Mouse (Mus musculus) retina, adult 2 months (tissue): ENCODE results near the gene Metrn.

ENCODE experiments used
- DNase-seq: peaks from one replicate; pipeline ENCODE4 v3.0.0-alpha.2; 2012; ENCODE audit warnings: low read depth, low spot score

Metrn gene

DNA sequence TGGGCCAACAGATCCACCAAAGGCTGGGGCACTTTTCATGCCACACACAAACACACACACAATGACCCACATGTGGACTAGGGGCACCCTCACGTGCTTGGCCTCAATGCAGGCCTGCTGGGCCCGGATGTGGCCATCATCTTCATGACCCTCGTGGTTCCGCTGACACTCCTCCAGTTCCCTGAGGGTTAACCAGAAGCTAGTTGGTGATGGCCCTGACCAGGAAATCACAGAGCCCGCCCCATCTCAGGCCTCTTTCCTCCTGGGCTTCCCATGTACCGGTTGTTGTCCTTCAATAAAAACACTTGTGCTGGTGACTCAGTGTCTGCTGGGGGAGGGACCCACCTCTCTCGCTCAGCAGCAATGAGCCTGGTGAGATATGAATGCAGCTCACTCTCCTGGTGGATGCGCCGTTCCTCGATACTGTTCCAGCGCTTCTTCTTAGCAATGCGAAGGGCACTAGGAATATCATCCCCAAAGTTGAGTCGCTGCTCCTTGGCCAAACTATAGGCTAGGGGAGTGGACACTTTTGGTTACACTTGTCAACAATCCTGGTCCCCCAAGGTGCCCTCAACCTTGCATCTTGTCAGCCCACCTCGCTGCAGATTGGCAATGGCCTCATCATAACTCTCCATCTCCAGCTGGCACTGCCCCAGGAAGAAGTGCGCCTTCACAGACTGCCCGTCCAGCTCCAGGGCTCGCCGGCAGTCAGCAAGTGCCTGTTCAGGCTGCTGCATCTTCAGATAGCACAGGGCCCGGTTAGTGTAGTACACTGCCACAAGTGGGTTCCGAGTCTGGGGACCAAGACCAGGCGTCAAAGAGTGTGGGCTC is 34.7 kb upstream of the Metrn start:
- no peak for DNase-seq

GRCm38 (mm10) chr17:25830806-25831431 is 34.0 kb upstream of the Metrn start:
- DNase-seq, result no peak

GRCm38 (mm10) chr17:25830200-25830753 is 33.3 kb upstream of the Metrn start:
- no peak for DNase-seq

- no peak for DNase-seq
Observed at GRCm38 (mm10) chr17:25829558-25830017, 32.7 kb upstream of the Metrn start.

- DNase-seq, result peak; percentile 68
Observed at GRCm38 (mm10) chr17:25828712-25829557, 32.0 kb upstream of the Metrn start, which contains the start of gene Jmjd8. Gene Jmjd8, plus strand, starts transcription at chr17:25828867.

- DNase-seq, result no peak
Observed at GRCm38 (mm10) chr17:25828223-25828594, 31.3 kb upstream of the Metrn start.

- DNase-seq, result no peak
Observed at GRCm38 (mm10) chr17:25827546-25828222, 30.7 kb upstream of the Metrn start.

- no peak for DNase-seq
Observed at GRCm38 (mm10) chr17:25827011-25827410, 30.1 kb upstream of the Metrn start.

DNA sequence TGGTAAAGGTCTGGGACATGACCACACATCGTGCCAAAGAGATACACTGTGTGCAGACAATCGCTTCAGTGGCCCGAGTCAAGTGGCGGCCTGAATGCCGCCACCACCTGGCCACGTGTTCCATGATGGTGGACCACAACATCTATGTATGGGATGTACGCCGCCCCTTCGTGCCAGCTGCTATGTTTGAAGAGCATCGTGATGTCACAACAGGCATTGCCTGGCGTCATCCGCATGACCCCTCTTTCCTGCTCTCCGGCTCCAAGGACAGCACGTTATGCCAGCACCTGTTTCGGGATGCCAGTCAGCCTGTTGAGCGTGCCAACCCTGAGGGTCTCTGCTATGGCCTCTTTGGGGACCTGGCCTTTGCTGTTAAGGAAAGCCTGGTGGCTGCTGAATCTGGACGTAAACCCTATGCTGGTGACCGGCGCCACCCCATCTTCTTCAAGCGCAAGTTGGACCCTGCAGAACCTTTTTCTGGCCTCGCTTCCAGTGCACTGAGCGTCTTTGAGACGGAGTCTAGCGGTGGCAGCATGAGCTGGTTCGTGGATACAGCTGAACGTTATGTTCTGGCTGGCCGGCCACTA is 29.1 kb upstream of the Metrn start:
- no peak for DNase-seq

- DNase-seq, result no peak
Observed at GRCm38 (mm10) chr17:25825311-25825710, 28.4 kb upstream of the Metrn start.

- no peak for DNase-seq
Observed at GRCm38 (mm10) chr17:25824362-25825142, 27.6 kb upstream of the Metrn start.

GRCm38 (mm10) chr17:25823452-25823851 is 26.5 kb upstream of the Metrn start, which contains the start of gene Wdr24:
Gene Wdr24, plus strand, starts transcription at chr17:25823627.
- peak; percentile 83 for DNase-seq

DNA sequence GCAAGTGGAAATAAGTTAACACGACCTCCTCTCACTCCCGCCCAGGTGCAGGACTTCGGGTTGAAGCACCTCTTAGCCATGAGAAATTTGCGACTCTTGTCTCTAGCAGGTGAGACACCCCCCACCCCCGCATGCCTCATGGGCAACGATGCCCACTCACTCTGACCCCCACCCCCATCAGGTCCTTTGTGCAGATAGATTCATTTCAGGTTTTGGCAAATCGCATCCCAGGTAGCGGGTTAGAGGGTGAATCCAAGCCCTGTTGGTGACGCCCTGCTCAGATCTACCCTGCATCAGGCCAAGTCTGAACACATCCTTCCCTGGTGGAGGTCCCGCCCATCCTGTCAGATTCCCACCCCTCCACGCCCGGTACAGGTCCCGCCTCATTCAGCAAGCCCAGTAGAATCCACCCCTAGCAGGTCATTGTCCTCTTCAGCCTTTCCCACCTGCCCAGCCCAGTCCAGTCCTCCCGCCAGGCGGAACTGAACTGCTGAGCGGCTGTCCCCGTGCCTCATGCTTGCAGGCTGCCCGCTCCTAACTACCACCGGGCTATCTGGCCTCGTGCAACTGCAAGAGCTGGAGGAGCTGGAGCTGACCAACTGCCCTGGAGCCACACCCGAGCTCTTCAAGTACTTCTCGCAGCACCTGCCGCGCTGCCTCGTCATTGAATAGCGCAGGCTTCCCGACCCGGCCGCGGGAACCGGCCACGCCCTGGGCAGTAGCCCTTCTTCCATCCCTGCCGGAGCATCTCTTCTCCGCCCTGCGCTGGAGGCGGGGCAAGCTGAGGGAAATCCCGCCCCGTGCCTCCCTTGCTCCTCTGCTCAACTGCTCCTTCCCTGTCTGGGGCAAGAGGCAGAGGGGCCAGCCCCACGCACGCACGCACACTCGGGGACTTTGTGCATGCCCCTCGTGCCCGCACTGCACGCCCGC is 22.2 kb upstream of the Metrn start:
- DNase-seq, result no peak

DNA sequence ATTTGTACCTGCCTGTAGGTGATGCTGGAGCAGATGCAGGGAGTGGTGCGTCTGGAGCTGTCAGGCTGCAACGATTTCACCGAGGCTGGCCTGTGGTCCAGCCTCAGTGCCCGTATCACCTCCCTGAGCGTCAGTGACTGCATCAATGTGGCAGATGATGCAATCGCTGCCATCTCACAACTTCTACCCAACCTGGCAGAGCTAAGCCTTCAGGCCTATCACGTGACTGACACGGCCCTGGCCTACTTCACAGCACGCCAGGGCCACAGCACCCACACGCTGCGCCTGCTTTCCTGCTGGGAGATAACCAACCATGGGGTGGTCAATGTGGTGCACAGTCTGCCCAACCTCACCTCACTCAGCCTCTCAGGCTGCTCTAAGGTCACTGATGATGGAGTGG is 20.7 kb upstream of the Metrn start:
- no peak for DNase-seq

GRCm38 (mm10) chr17:25813471-25813870 is 16.5 kb upstream of the Metrn start:
- no peak for DNase-seq

DNA sequence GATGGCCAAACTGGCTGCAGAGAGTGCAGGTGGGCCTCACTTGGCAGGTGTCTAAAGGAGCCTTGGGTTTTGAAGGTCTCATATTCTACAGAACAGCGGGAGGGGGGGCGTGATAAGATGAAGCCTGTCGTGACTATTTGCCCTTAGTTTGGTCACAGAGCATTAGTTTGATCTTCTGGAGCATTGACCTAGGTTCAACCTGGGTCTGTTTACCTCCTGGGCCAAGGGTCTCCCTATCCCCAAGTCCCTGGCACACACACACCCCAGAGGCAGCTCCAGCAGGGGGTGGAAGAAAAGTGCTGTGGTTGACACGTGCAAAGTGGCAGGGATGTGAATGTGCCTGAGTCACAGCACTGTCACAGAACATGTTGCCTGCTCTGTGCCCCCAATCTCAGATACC is 14.0 kb upstream of the Metrn start:
- no peak for DNase-seq

- no peak for DNase-seq
Observed at GRCm38 (mm10) chr17:25809606-25810340, 12.8 kb upstream of the Metrn start.
